Mouse (Mus musculus): ENCODE data around the gene Depdc5.

DNA sequence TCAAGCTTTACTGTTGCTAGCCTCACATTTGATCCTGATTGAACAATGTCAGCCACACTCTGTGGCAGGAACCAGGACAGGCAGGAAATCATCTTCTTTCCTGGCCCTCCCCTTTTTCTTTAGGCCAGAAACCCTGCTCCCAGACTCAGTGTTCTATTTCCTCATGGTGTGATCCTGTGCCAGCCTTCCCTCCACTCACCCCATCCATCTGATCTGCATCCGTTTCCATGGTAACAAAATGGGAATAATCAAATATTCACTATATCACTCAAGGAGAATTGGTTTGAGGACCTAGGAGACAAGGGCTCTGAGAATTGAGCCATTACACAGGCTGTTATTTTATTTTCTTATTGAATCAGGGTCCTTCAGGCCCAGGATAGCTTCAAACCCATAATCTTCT lies 133.1 kb downstream of the Depdc5 start:
- TF ChIP-seq POLR2A (IDR thresholded peaks at IDR 0.05; ENCODE audit: borderline replicate concordance, extremely low read depth, low read depth, low read length) (no peak), CTCF (IDR thresholded peaks at IDR 0.05; ENCODE audit: insufficient read depth, low read length) (no peak)

Measured in lung, adult 2 months (tissue).